Mouse (Mus musculus) kidney, embryonic 15.5 days (tissue): ENCODE measurements at regions not wholly inside any gene's neighbourhood (a gene's known extent, or its start where the extent isn't known, plus 50 kb on each side); places are given as distances from the start of the nearest gene placed in this dataset.

Experiments used
- ATAC-seq: fragments of 200-750 bp; cut with Nextera tagmentation; replicated peaks from 2 replicates; pipeline ENCODE4 v1.8.0; 2017; ENCODE audit warnings: moderate TSS enrichment; ENCODE audit not compliant: low FRiP score
- H3K27ac ChIP-seq: fragments of 300-500 bp; sonication (generic); 2 replicates; pipeline ENCODE4 v1.5.1; 2015; ENCODE audit warnings: mild to moderate bottlenecking, inconsistent platforms
- H3K27me3 ChIP-seq: fragments of 300-500 bp; sonication (generic); 2 replicates; pipeline ENCODE4 v1.6.1; 2015; ENCODE audit warnings: inconsistent platforms
- H3K36me3 ChIP-seq: fragments of 300-500 bp; sonication (generic); 2 replicates; pipeline ENCODE4 v1.6.1; 2015; ENCODE audit warnings: inconsistent platforms
- H3K4me1 ChIP-seq: fragments of 300-500 bp; sonication (generic); 2 replicates; pipeline ENCODE4 v1.6.1; 2015; ENCODE audit warnings: inconsistent platforms
- H3K4me2 ChIP-seq: fragments of 300-500 bp; sonication (generic); 2 replicates; pipeline ENCODE4 v1.6.1; 2015; ENCODE audit warnings: moderate library complexity, mild to moderate bottlenecking, inconsistent platforms
- H3K4me3 ChIP-seq: fragments of 300-500 bp; sonication (generic); replicated peaks from 2 replicates; pipeline ENCODE4 v1.5.1; 2015; ENCODE audit warnings: mild to moderate bottlenecking, inconsistent platforms
- H3K9ac ChIP-seq: fragments of 300-500 bp; sonication (generic); 2 replicates; pipeline ENCODE4 v1.6.1; 2015; ENCODE audit warnings: mild to moderate bottlenecking, inconsistent platforms
- H3K9me3 ChIP-seq: fragments of 300-500 bp; sonication (generic); replicated peaks from 2 replicates; pipeline ENCODE4 v1.6.1; 2016; ENCODE audit warnings: inconsistent platforms
- WGBS: fragments of 180-500 bp; shearing (Covaris S2); methylation state at CpG from one replicate; pipeline ENCODE4 v1.1.7; 2015; ENCODE audit warnings: mixed read lengths; 5-methylcytosine and 5-hydroxymethylcytosine counted together

- H3K4me1 ChIP-seq, result no peaks in the 10 kb centered on the region
- H3K27ac ChIP-seq, result no peak overlapping the region
- no peak overlapping the region for H3K9ac ChIP-seq
- H3K9me3 ChIP-seq, result no peaks in the 10 kb centered on the region
- no peak overlapping the region for H3K4me3 ChIP-seq
- ATAC-seq, result no peak
- no peaks in the 10 kb centered on the region for H3K36me3 ChIP-seq
- H3K27me3 ChIP-seq, result no peaks in the 10 kb centered on the region
- WGBS, result 88% methylated on average over 10 of the region's 10 CpGs
- H3K4me2 ChIP-seq, result no peak overlapping the region
Measured at GRCm38 (mm10) chr8:92772826-92773225, 54.3 kb upstream of the Mmp2 start.

DNA sequence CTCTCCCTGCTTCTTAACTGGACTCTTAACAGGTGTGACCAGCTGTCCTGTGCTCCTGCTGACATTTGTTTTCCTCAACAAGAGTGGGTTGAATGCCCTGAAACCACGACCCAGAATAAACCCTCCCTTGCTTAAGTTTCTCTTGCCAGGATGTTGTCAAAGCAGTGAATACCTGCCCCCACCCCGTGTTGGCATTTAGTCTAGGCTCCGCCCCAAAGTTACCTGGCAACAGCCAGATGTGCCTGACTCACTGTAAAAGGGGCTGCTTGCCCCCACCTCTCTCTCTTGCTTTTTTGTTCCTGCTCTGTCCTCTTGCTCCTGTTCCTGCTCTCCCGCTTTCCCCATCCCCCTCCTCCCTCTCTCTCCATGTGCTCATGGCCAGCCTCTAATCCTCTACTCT lies 51.9 kb upstream of the Mmp2 start:
- H3K4me1 ChIP-seq, result no peaks in the 10 kb centered on the region
- H3K9ac ChIP-seq, result no peak overlapping the region
- no peaks in the 10 kb centered on the region for H3K27me3 ChIP-seq
- H3K36me3 ChIP-seq, result no peaks in the 10 kb centered on the region
- H3K4me3 ChIP-seq, result no peak overlapping the region
- no peak overlapping the region for H3K27ac ChIP-seq
- H3K4me2 ChIP-seq, result no peak overlapping the region
- 55% methylated on average over 4 of the region's 4 CpGs for WGBS
- no peak for ATAC-seq
- H3K9me3 ChIP-seq, result no peaks in the 10 kb centered on the region

GRCm38 (mm10) chr8:92777106-92777505 lies 50.0 kb upstream of the Mmp2 start:
- no peaks in the 10 kb centered on the region for H3K36me3 ChIP-seq
- H3K4me1 ChIP-seq, result no peaks in the 10 kb centered on the region
- no peaks in the 10 kb centered on the region for H3K9me3 ChIP-seq
- no peak overlapping the region for H3K4me2 ChIP-seq
- no peak for ATAC-seq
- H3K9ac ChIP-seq, result no peak overlapping the region
- no peaks in the 10 kb centered on the region for H3K27me3 ChIP-seq
- H3K27ac ChIP-seq, result no peak overlapping the region
- WGBS, result 24% methylated on average over 5 of the region's 5 CpGs
- H3K4me3 ChIP-seq, result no peak overlapping the region
